In genomic region chr19:5067867-5068569, GRCm38 (mm10) we compare ENCODE assay signal across 8 mouse cellular contexts. TPM values are rescaled to one million over a fixed set of nuclear protein-coding genes. Genes with fewer than 3 reads are reported as not detected.
DNase-seq lines count a peak whose midpoint lies in the region; ATAC-seq and TF ChIP-seq lines count a peak whose summit lies in the region.

Gene Cd248, plus strand, starts transcription at chr19:5068078.

- no peaks in the 10 kb centered on the region for H3K4me1 ChIP-seq in intestine, postnatal 0 days (replicated peaks; ENCODE audit: control insufficient read depth, insufficient read depth, low read length)
- H3K4me1 ChIP-seq in lung, adult 2 months (ENCODE audit: control insufficient read depth, insufficient read depth, low read length), result peaks cover 14% of the 10 kb centered on the region

- peaks cover 33% of the 10 kb centered on the region for H3K27me3 ChIP-seq in intestine, postnatal 0 days (replicated peaks; ENCODE audit: control insufficient read depth, insufficient read depth, low read length)

- ATAC-seq in intestine, postnatal 0 days, result 0 out of 2 replicates have a peak, but pooled peaks have one; percentile 11
- ATAC-seq in megakaryocyte progenitor cell, adult 5-6 weeks (replicated peaks; ENCODE audit: poor library complexity), result no peak

- peak within 1 kb of the TSS; percentile 67 for H3K4me2 ChIP-seq in intestine, postnatal 0 days (replicated peaks; ENCODE audit: low read depth)

- peak within 1 kb of the TSS; percentile 52; the same call in 1 of the 2 replicates for H3K27ac ChIP-seq in intestine, postnatal 0 days (ENCODE audit: low read depth, low read length)

- 1% methylated on average over 54 of the region's 56 CpGs for WGBS in intestine, postnatal 0 days
- 2% methylated on average over 55 of the region's 56 CpGs for WGBS in lung, adult 2 months

- H3K9me3 ChIP-seq in intestine, postnatal 0 days (ENCODE audit: control insufficient read depth), result no peaks in the 10 kb centered on the region

- TF ChIP-seq CTCF in intestine, postnatal 0 days (IDR thresholded peaks at IDR 0.05; ENCODE audit: low read depth), result no peak
- no peak for TF ChIP-seq CTCF in lung, adult 2 months (IDR thresholded peaks at IDR 0.05; ENCODE audit: insufficient read depth, low read length)

- H3K36me3 ChIP-seq in intestine, postnatal 0 days (ENCODE audit: control insufficient read depth, insufficient read depth), result no peaks in the 10 kb centered on the region

- H3K4me3 ChIP-seq in intestine, postnatal 0 days (ENCODE audit: low read depth, low read length), result peak within 1 kb of the TSS; percentile 50
- peak within 1 kb of the TSS; percentile 10 for H3K4me3 ChIP-seq in lung, adult 2 months (replicated peaks; ENCODE audit: extremely low read depth, low read depth, low read length)

- 0 out of 2 replicates have a peak, but pooled peaks have one; percentile 28 for TF ChIP-seq POLR2A in lung, adult 2 months (IDR thresholded peaks at IDR 0.05; ENCODE audit: borderline replicate concordance, extremely low read depth, low read depth, low read length)

- peak within 1 kb of the TSS; percentile 51 for H3K9ac ChIP-seq in intestine, postnatal 0 days (ENCODE audit: low read depth, low read length)

- DNase-seq in adrenal gland, adult 18-20 months (ENCODE audit: low spot score in 2 of 2), result peak; percentile 28 to 56
- no peak for DNase-seq in adrenal gland, adult 8-10 months
- DNase-seq in embryo, embryonic 10.5 days (ENCODE audit: low spot score), result peak; percentile 80
- peak; percentile 79 to 86 for DNase-seq in heart, adult 18-20 months
- no peak for DNase-seq in lung, adult 2 months
- peak; percentile 82 for DNase-seq in retina, postnatal 1 day

RNA-seq across cellular contexts. Expression of gene Cd248, which starts in this region (rescaled TPM):
- 10 to 100 TPM in 1 of 2 experiments, 1 to 10 TPM in 1; 7.3 to 16.2 TPM for total RNA-seq in adrenal gland, adult 18-20 months (2021)
- total RNA-seq in adrenal gland, adult 8-10 months (2022), result 10 to 100 TPM in 1 of 4 experiments, 1 to 10 TPM in 3; 8.9 to 11.8 (median 9.2) TPM
- 1 to 10 TPM; 6.9 to 7.4 TPM for total RNA-seq in heart, adult 18-20 months (2021)
- polyA plus RNA-seq in intestine, postnatal 0 days (2015; fragmentation: Nextera tagmentation; extraction: Ambion mirVana), result 19.9 and 23.0 TPM in 2 replicates
- 20.9 and 22.6 TPM in 2 replicates for polyA plus RNA-seq in lung, adult 2 months (2012; rRNA removed)
- 0.20 and 0.30 TPM in 2 replicates for total RNA-seq in megakaryocyte progenitor cell, adult 5-6 weeks (2015)
- 0.20 and 0.25 TPM in 2 replicates for total RNA-seq in megakaryocyte progenitor cell, adult 5-6 weeks (2017)

Comparison
In these comparisons a context has a peak if more than half of its experiments do, and no peak if none do; other contexts are left out.
1. RNA of gene Cd248 (total RNA-seq): 7.3 to 16.2 TPM in adrenal gland, adult 18-20 months, 8.9 to 11.8 TPM in adrenal gland, adult 8-10 months and 6.9 to 7.4 TPM in heart, adult 18-20 months; 0.20 to 0.30 TPM in megakaryocyte progenitor cell, adult 5-6 weeks; every median in the first group is over 4 times any median in the second.
2. DNase-seq: peak in adrenal gland, adult 18-20 months (2 of 2), embryo, embryonic 10.5 days (single experiment), heart, adult 18-20 months (2 of 2) and retina, postnatal 1 day (single experiment); none in adrenal gland, adult 8-10 months (single experiment) and lung, adult 2 months (single experiment).